Mouse (Mus musculus): ENCODE measurements around the gene Adarb2.

The Adarb2 gene

DNA sequence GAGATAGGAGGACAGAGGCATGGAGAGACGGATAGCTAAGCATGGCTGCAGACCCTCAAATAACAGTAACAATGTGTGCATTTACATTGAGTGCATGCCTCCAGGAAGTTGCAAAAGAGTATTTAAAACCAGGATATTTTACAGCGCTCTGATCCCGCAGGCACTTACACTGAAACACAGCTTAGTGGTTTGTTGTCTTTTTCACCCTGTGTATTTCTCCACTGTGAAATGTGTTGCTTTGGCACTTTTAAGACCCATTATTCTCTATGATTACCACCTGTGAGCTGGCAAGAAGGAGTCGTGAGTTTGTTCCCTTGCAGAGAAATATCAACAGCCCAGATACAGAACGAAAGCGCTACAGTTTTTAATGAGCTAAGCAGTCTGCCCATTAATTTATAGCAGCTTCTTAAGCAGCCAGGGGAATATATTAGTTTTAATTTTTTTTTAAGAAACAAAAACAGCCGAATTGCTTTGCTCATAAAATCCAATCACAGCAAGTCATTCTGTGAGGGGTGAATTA lies 167.3 kb downstream of the Adarb2 start:
- DNase-seq (ENCODE audit: low spot score in 2 of 2): no peak

GRCm38 (mm10) chr13:8388541-8388940 lies 185.9 kb downstream of the Adarb2 start:
- DNase-seq (ENCODE audit: low spot score in 2 of 2): no peak

GRCm38 (mm10) chr13:8400265-8401041 lies 197.8 kb downstream of the Adarb2 start:
- DNase-seq (ENCODE audit: low spot score in 2 of 2): no peak

GRCm38 (mm10) chr13:8402324-8402873 lies 199.7 kb downstream of the Adarb2 start:
- DNase-seq (ENCODE audit: low spot score in 2 of 2): no peak

- peak; percentile 11 to 15 for DNase-seq (ENCODE audit: low spot score in 2 of 2)
Observed at GRCm38 (mm10) chr13:8406020-8406419, 203.4 kb downstream of the Adarb2 start.

DNA sequence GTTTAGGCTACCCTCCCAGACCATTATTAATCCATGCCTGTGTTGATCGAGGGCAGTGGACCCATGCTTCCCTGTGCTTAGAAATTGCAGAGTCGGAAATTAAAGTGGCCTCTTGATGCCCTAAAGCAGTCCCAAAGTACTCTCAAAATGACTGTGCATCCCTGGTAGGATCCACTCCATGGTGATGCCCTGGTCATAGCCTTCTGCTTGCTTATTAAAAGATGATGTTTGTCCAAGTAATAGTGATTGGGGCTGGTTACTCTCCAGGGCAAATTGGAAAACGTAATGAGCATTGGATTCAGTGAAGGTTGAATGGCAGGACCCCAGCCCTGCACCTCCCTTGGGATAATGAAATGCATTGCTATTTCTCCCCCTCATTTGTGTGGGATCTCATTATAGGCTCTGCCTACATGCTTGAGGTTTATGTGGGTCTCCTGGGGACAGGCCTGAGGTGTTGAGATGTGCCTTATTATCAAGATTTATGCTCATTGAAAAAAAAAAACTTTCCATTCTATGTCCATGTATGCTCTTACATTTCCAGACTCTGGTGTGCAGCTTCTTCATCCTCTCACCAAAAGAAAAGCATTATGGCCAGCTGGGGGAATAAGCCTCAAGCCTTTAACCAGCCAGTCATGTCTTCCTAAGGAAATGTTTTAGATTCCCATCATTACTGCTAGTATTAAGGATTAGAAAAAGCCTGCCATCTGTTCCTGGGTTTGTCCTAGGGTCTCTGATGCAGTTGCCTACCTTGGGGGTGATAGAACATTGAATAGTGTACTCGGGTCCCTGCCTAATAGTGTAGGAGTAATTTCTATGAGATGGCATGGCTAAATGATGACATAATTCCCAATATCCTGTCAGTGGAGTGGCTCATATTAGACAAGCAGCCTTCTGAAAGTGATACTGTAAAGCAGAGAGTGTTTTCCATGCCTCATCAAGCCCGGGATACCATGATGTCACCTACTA lies 208.0 kb downstream of the Adarb2 start:
- no peak for DNase-seq (ENCODE audit: low spot score in 2 of 2)

DNA sequence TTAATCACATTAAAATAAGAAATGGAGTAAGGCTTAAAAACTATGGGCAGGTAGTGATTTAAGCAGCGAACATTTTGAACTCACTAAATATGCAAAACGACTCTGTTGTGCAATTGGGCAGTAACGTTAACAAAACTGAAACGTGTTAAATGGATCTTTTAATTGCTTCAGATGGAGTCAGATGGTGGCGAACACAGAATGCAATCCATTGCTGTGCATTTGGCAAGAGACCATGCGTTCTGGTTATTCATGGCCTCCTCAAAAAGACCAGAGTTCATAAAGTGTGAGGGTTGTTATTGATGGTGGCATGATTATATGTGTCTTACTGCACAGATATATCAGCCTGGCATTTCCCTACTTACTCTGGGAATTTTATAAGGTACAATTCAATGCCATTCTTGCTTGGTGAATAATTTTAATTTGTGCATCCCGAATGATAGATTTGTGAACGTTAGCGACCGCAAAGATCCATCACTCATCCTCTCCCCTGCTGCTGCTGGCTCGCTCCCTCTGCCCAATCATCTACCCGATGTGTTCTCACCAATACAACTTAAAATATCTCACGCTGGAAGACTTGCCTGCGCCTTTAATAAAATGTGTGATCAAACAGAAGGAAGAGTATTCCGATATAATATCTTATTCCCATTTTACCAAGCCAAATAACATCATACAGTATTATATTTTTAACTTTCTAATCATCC lies 221.5 kb downstream of the Adarb2 start:
- no peak for DNase-seq (ENCODE audit: low spot score in 2 of 2)

DNA sequence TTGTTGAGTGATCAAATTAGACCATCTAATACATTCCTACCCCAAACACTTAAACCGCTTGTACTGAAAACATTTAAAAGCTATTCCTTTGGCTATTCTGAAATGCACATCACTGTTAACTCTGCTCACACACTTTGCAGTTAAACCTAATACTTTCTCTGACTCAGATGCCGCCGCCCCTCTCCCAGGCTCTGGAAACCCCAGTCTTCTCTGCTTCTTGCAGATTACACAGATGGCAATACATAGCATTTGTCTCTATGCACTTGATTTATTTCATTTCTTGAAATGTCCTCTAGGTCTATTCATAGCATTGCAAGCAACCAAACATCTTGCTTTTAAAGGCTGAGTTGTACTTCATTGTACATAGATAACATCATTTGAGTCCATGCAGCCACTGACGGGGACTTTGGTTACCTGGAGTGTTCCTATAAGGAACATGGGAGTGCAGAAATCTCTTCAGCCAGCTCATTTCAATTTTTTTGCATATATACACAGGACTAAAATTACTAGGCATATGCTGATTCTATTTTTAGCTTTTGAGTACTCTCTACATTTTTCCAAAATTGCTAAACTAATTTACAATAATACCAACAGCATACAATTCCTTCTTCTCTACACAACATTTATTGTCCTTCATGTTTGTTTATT lies 236.6 kb downstream of the Adarb2 start:
- peak in 1 of 2 experiments; percentile 8 for DNase-seq (ENCODE audit: low spot score in 2 of 2)

GRCm38 (mm10) chr13:8445415-8445814 lies 242.7 kb downstream of the Adarb2 start:
- DNase-seq (ENCODE audit: low spot score in 2 of 2): no peak

- no peak for DNase-seq (ENCODE audit: low spot score in 2 of 2)
Observed at GRCm38 (mm10) chr13:8448192-8448879, 245.7 kb downstream of the Adarb2 start.

- DNase-seq (ENCODE audit: low spot score in 2 of 2): no peak
Observed at GRCm38 (mm10) chr13:8451581-8451980, 248.9 kb downstream of the Adarb2 start.

DNA sequence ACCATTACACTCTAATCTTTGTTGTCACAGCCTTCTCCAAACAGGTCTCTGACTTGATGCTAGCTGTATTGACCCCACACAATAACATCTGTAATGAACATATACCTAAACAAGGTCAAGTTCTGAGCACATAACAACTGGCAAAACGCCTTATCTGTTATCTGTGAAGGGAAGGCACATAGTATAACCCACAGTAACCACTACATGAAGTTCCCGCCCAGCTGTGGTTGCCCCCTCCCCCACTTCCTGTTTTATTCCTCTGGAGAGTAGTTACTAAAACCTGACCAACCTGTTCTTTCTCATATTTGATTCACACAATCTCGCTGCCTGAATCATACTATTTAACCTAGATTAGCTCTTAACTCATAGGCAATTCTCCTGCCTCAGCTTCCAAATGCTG lies 254.2 kb downstream of the Adarb2 start:
- no peak for DNase-seq (ENCODE audit: low spot score in 2 of 2)

- no peak for DNase-seq (ENCODE audit: low spot score in 2 of 2)
Observed at GRCm38 (mm10) chr13:8457831-8458230, 255.2 kb downstream of the Adarb2 start.

- DNase-seq (ENCODE audit: low spot score in 2 of 2): no peak
Observed at GRCm38 (mm10) chr13:8467591-8468366, 265.1 kb downstream of the Adarb2 start.

DNA sequence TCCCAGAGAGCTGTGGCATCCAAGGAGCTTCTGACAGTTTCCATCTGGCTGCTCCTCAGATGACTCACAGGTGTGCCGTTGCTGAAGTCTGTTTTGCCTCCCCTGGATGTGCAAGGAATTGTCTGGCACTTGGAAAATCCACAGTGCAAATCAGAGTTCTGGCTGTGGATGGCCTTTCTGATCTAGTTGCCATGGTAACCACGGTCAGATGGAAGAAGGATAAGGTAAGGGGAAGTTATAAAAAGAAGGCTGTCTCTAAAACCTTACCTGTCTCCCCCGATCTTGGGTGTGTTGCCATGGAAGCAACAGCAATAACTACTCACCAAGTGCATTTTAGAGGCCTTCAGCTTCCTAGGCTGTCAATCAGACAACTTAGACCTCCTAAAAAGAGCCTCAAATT lies 273.6 kb downstream of the Adarb2 start:
- DNase-seq (ENCODE audit: low spot score in 2 of 2): no peak

DNA sequence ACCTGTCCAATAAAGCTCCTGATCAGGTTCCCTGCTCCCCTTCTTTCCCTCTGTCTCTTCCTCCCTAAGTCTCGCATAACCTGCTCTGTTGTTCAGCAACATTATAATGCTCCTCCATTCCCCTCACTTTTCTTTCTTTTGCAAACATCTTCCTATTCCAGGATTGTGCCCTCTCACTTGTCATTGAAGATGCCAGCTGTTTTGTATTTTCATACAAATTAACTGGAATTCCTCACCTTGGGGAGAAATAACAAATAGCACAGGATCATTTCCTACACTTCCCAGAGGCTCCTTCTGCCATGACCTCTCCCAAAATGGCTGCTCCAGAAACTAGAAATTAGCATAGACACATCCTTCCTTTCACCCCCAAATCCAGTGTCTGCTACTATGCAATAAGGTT lies 276.1 kb downstream of the Adarb2 start:
- no peak for DNase-seq (ENCODE audit: low spot score in 2 of 2)

DNA sequence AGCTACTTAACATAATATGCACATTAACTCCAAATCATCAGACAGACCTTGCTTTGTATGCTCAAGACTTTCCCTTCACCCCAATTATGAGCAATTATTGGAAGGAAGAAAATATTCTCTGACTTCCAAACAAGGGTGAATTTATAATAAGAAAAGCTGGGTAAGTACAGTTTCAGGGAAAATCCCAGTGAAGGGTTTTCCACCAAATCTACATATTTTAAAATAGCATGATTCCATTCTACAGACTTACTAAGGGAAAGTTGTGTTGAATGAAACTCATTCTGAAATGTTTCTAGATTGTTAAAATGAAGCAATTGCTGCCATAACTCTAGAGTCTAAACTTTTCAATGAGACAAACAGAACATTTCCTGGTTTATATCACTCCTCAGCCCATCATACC lies 277.3 kb downstream of the Adarb2 start:
- no peak for DNase-seq (ENCODE audit: low spot score in 2 of 2)

DNA sequence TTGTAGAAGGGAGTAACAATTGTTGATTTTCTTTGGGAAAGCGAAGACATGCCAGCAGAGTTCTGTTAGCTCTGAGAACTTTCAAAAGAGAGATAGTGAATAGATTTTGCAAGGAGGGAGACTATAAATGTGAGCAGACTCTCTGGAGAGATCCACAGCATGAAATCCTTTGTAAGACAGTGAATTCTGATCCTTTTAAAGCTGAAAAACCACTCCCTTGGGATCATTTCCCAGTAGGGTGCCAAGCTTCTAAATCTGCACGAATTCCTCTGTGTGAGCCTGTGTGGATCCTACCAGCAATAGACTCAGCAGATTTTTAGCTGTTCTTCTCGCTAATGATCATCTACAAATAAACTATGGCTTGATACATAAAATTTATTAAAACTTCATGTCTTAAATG lies 278.7 kb downstream of the Adarb2 start:
- no peak for DNase-seq (ENCODE audit: low spot score in 2 of 2)

- no peak for DNase-seq (ENCODE audit: low spot score in 2 of 2)
Observed at GRCm38 (mm10) chr13:8484592-8485272, 282.1 kb downstream of the Adarb2 start.

Measured in frontal cortex, postnatal 14 days (tissue).